Mouse (Mus musculus) intestine, postnatal 0 days (tissue): ENCODE measurements around the gene 4933409G03Rik. TPM values are rescaled to one million over a fixed set of nuclear protein-coding genes. Genes with fewer than 3 reads are reported as not detected.

Experiments
- polyA plus RNA-seq: library from polyadenylated mRNA; unstranded; fragments of >200 nt; fragmentation: Nextera tagmentation; extraction: Ambion mirVana; gene quantifications from 2 replicates; pipeline ENCODE4 v1.2.1, GENCODE M21; 2015

4933409G03Rik gene
- polyA plus RNA-seq, 1 experiment from 2014 or later, result not detected

Other genes starting within 250 kb of the 4933409G03Rik start
- 10.1 and 16.6 TPM in 2 replicates for gene Stk39, start 110.1 kb upstream of the 4933409G03Rik start, polyA plus RNA-seq
- 0.04 TPM in 1 of 2 replicates, not detected in the other for gene 4932414N04Rik, start 74.1 kb downstream of the 4933409G03Rik start, polyA plus RNA-seq